Mouse (Mus musculus): ENCODE measurements around the gene Rbfox2.

The Rbfox2 gene

DNA sequence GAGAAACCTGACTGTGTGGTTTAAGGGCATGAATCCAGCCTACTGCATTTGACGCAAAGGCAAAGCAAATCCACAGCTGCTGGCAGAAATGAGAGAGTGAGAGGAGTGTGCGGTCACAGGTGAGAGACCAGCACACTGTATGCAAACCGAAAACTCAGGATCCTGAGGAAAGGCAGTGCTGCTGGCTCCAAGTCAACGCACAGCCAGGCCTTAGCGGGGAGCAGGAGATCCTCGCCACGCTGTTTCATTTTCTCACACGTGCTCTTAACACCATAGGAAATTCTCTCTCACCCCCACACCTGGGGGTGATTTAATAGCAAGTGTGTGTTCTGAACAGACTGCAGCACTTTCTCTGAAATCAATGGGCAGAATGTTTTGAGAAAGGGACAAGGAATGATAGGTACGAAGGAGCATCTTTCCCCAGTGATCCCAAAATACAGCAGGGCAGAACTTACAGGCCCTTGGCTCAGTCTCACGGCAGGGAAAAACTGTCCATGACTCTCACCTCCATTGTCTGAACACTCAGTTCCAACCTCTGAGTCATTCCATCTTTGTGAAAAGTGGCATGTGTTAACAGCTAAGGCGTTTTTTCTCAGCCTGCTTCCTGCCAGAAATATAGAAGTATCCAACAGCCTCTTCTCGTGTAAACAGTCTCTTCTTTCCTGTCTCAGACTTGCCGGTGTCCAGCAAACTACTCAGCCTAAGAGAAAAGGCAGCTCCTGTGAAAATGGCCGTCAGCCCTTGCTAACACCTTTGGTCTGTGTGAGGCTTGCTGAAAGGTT is 114.5 kb downstream of the Rbfox2 start:
- no peak for DNase-seq (ENCODE audit: low read depth)

DNA sequence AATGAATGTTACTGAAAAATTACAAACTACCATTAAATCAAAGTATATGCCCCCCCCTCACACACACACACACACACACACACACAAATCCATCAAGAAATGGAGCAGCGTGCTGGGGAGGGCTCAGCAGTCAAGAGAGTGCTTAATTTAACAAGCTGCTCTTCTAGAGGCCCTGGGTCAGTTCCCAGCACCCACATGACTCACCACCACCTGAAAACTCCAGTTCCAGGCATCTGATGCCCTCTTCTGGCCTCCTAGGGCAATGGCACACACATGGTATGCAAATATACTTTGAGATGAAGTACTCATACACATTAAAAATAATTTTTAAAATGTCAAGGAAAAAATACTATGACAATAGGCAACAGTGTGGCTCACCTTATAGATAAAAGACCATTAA is 120.7 kb downstream of the Rbfox2 start:
- peak; percentile 4 for DNase-seq (ENCODE audit: low read depth)

GRCm38 (mm10) chr15:77185614-77186013 is 121.2 kb downstream of the Rbfox2 start:
- no peak for DNase-seq (ENCODE audit: low read depth)

- no peak for DNase-seq (ENCODE audit: low read depth)
Observed at GRCm38 (mm10) chr15:77182800-77183199, 124.0 kb downstream of the Rbfox2 start.

GRCm38 (mm10) chr15:77174018-77174417 is 132.8 kb downstream of the Rbfox2 start:
- no peak for DNase-seq (ENCODE audit: low read depth)

GRCm38 (mm10) chr15:77172414-77172813 is 134.4 kb downstream of the Rbfox2 start:
- no peak for DNase-seq (ENCODE audit: low read depth)

DNA sequence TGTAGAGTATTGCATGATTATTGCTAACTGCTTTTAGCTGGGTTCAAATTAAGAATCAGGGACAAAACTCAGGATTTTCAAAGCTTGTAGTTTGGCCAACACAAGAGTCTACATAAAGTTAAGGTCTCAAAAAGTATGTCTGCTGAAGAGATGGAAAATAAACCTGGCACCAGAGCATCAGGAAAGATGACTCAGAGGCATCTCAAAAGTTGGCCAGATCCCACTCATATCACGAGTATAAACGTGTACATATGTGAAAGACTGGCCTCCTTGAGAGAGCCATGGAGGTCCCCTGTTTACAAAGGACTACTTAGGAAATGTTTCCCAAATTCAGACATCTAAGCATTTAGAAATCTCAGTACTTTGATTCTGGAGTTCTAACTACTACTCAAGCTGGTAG is 138.0 kb downstream of the Rbfox2 start:
- DNase-seq (ENCODE audit: low read depth) = no peak

GRCm38 (mm10) chr15:77166225-77166732 is 140.5 kb downstream of the Rbfox2 start:
- DNase-seq (ENCODE audit: low read depth) = no peak

DNA sequence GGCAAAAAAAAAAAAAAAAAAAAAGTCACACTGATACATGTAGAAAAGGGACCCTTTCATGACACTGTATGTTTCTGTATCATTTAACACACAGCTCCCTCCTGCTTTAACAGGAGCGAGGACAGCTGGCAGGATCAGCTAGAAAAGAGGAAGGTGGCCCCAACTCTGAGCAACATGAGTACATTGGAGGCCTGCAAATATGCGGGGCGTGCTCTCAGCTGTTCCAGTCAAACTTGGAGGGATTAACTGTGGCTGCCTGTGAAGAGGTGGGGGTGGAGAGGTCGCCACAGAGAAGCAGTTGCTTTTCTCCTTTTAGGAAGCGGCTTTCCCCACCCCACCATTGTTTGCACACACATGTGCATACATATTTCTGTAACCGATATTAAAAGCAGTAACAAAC is 143.5 kb downstream of the Rbfox2 start:
- no peak for DNase-seq (ENCODE audit: low read depth)

DNA sequence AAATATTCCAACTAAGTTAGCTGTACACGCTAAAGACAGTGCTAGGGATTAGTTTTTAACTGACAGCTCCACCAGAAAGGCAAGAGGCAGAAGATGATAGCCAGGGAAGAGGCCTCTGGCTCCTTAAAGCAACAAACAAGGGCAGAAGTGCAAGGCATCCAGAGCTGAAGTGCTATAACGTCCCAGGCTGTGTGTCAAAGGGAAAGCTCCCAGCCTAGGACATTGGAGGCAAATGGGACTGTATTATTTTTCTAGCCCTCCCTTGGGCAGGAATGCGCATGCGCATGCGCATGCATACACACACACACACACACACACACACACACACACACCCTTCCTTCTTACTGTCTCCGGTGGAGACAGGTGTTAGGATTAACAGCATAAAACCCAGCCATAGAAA is 143.9 kb downstream of the Rbfox2 start:
- DNase-seq (ENCODE audit: low read depth) = no peak

DNA sequence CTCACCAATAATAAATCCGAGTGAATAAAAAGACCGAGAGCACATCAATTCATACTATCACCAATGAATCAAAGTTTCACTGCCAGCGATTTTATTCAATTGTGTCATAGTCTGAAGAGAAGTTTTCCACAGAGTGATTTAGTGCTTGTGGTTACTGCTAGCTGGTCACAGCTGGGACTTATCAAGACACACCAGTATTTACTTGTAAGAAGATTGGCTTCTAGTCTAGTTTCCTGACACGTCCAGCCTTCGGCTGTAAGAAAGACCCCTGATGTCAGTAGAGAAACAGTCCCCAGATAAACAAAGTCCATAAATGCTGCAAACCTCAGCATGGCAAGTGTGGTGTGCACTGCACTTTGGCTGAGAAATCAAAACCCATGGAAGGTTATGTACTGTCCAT is 145.4 kb downstream of the Rbfox2 start:
- DNase-seq (ENCODE audit: low read depth) = no peak

DNA sequence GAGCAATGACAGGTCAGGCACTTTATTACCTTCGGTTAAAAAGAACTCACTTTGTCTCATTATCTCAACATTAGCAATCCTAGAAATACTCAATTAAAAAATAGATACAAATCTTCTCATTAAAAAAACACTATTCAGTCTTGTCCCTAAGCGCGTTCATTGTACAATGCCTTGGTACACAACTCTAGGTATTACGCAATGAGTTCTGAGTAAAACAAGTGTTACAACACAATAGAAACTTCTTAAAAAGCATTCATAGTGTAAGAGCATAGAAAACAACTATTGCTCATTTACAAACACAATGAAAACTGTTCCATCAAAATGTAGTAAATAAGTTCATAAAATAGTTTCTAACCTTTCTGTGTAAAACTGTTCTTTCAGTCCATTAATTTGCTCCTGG is 146.0 kb downstream of the Rbfox2 start:
- peak; percentile 8 for DNase-seq (ENCODE audit: low read depth)

GRCm38 (mm10) chr15:77156525-77156924 is 150.3 kb downstream of the Rbfox2 start:
- no peak for DNase-seq (ENCODE audit: low read depth)

- DNase-seq (ENCODE audit: low read depth) = no peak
Observed at GRCm38 (mm10) chr15:77154248-77154785, 152.5 kb downstream of the Rbfox2 start.

DNA sequence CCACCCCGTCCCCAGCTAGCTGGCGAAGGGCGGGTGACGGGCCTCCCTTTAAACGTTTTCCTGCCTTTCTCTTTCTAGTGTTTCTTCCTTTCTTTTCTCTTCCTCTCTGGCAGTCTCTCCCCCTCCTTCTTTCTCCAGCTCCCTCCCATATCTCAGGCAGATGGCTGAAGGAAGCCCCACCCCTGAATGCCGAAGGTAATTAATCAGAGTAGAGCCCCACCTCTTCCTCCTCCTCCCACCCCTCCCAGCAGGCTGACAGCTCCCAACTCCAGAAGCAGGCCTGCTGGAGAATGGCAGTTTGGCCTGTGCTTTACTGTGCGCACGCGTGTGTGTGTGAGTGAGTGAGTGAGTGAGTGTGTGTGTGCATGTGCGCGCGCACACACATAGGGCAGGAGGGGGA is 153.2 kb downstream of the Rbfox2 start:
- DNase-seq (ENCODE audit: low read depth) = no peak

- DNase-seq (ENCODE audit: low read depth) = peak; percentile 1
Observed at GRCm38 (mm10) chr15:77153088-77153546, 153.7 kb downstream of the Rbfox2 start.

- no peak for DNase-seq (ENCODE audit: low read depth)
Observed at GRCm38 (mm10) chr15:77152336-77153087, 154.3 kb downstream of the Rbfox2 start.

DNA sequence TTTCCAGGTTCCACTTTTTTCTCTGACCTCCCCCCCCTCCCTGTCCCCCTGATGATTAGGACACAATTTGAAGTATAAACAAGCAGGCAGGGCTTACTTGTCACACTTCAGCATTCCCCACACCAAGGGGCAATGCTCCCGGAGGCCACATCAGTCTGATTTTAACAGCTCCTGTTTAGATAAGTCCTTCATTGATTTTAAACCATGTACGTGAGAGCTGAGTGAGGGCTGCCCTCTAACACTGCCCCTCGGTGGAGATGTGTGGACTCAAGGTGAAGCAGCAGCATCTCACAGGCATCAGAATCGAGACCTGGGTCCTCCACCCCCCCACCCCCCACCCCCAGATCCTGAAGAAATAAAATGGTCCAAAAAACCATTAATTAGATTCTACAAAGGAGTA is 155.0 kb downstream of the Rbfox2 start:
- DNase-seq (ENCODE audit: low read depth) = no peak

DNA sequence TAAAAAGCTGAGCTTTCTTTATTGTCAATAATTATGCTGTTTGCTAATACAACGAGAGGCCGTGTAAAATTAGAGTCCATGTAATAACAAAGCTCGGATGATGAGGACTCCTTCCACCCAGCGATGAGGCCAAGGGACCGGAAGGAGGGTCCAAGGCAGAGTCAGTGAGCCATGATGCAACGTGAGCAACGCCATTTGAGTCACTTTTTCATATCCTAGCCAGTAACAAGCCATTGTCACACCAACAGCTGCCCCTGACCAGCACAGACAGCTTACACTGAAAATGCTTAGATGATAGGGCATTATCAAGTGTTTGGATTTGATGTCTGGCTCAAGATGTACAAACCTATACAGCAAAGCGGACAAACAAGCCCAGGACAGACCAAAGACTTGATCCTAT is 155.6 kb downstream of the Rbfox2 start:
- no peak for DNase-seq (ENCODE audit: low read depth)

- no peak for DNase-seq (ENCODE audit: low read depth)
Observed at GRCm38 (mm10) chr15:77150424-77150841, 156.4 kb downstream of the Rbfox2 start.

DNA sequence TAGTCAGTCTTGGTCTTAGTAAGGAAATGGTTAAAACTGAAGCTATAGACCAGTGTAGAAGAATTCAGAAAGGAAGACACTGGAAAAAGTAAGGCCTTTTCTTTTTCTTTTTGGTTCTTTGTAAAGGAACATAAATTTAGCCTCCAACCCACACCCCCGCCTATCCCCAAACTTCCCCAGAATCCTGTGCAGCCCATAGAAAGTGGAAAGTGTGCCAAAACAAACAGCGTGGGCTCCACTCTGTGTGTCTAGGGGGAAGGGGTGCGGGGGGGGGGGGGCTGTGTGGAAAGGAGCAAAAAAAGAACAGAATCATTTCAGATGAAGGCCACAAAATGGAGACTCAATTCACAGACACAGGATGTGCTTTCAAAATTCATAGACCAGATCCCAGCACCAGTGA is 156.8 kb downstream of the Rbfox2 start:
- DNase-seq (ENCODE audit: low read depth) = no peak

DNA sequence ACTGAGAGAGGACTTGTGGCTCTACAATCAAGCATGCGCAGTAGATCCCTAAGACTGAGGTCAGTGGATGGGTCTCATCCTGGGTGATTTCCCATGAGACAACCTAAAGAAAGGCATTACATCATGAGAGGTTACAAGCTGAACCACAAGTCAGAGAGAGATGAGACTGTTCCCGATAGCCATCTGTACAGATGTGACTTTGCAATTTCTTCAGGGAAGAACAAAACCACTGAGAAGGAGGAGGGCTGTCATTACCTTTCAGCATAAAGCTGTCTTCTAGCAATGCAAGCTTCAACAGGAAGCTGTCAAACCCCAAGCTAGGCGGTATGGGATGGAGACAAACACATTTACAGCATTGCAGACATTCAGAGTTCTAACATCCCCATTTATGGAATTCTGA is 157.3 kb downstream of the Rbfox2 start:
- peak; percentile 66 for DNase-seq (ENCODE audit: low read depth)

GRCm38 (mm10) chr15:77146942-77147341 is 159.9 kb downstream of the Rbfox2 start:
- no peak for DNase-seq (ENCODE audit: low read depth)

Data from 416B (cell line).